Mouse (Mus musculus): ENCODE data around the gene Atp1b1. TPM values are rescaled to one million over a fixed set of nuclear protein-coding genes. Genes with fewer than 3 reads are reported as not detected.

Atp1b1 gene
- polyA plus RNA-seq, 1 experiment from 2014 or later: 12.6 TPM

DNA sequence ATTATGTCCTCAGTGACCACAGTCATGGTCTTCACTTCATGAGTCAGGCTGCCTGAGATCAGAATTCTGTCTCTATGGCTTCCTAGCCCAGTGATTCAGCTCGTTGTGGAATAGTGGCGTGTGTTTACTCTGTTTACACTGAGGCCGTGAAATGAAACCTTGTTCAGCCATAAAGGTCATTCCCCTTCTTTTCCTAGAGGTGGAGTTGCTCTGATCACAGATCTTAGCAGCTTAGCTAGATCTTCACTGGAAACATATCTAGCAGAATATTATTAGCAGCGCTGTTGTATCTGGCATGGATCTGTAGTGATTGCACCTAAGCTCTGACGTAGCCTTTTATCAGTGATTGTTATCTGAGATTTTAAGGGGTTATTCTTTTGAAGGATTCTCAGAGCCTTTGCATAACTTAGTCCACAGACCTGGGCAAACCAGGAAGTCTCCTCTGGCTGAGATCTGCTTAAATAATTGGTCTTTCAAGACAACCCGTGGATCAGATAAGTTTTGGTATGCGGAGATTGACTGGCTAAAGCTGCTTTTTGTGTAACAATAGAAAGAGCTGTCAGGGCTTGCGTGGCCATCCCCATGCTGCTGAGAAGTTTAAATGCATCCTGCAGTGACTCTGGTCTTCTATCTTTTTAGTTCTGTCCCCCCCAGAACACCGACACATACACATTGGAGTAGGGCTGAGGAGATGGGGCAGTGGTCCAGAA is 23.6 kb upstream of the Atp1b1 start:
- WGBS: 50% methylated on average over 9 of the region's 9 CpGs
- H3K27me3 ChIP-seq: no peaks in the 10 kb centered on the region
- no peak overlapping the region for H3K4me2 ChIP-seq (replicated peaks)
- H3K9ac ChIP-seq: no peak overlapping the region
- H3K36me3 ChIP-seq: no peaks in the 10 kb centered on the region
- no peak overlapping the region for H3K4me3 ChIP-seq
- ATAC-seq (ENCODE audit: insufficient number of reproducible peaks, insufficient read depth, low FRiP score, low TSS enrichment): no peak
- no peaks in the 10 kb centered on the region for H3K9me3 ChIP-seq
- no peak overlapping the region for H3K27ac ChIP-seq
- H3K4me1 ChIP-seq: no peaks in the 10 kb centered on the region

DNA sequence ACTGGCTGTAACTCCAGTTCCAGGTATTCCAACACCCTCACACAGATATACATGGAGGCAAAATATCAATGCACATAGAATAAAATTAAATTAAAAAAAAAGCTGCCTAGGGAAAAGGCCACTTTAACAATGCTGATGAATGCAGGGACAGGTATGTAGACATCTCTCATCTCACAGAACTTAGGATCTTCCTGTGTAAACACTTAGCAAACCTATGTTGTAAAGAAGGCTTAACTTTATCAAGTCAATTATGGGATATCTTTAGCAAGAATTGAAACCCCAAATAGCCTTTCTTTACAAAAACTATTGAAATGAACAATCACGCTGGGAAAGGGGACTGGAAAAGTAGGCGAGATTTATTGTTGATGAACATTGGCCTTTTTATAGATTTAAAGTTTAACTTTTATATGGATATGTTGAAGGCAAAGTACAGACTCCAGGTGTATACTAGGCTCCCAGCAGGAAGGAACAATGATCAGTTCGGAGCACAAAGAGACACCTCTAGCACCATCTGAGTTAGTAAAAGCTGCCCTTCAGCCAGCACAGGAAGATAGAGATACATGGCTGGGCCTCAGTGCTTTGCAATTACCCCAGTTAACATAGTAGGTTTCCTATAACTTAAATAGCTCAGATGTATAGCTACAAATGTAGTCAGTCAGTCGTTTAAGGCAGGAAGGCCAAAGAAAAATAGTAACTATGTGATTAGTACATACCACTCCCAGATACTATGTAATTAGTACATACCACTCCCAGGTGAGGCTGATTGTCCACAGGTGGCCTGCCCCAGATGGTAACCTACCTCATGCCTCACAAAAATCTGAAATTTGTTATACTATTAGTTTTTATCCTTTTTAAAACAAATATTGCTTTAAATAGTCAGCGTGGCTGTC is 22.8 kb upstream of the Atp1b1 start:
- H3K4me2 ChIP-seq (replicated peaks): no peak overlapping the region
- no peaks in the 10 kb centered on the region for H3K4me1 ChIP-seq
- H3K9ac ChIP-seq: no peak overlapping the region
- 77% methylated on average over 5 of the region's 5 CpGs for WGBS
- H3K4me3 ChIP-seq: no peak overlapping the region
- H3K27me3 ChIP-seq: no peaks in the 10 kb centered on the region
- ATAC-seq (ENCODE audit: insufficient number of reproducible peaks, insufficient read depth, low FRiP score, low TSS enrichment): no peak
- H3K9me3 ChIP-seq: no peaks in the 10 kb centered on the region
- no peak overlapping the region for H3K27ac ChIP-seq
- no peaks in the 10 kb centered on the region for H3K36me3 ChIP-seq

- 83% methylated on average over 4 of the region's 4 CpGs for WGBS
- ATAC-seq (ENCODE audit: insufficient number of reproducible peaks, insufficient read depth, low FRiP score, low TSS enrichment): no peak
- Histone ChIP-seq H3K36me3 (no peaks in the 10 kb centered on the region), H3K4me1 (no peaks in the 10 kb centered on the region), H3K9me3 (no peaks in the 10 kb centered on the region), H3K27ac (no peak overlapping the region), H3K9ac (no peak overlapping the region), H3K4me3 (no peak overlapping the region), H3K4me2 (replicated peaks) (no peak overlapping the region), H3K27me3 (no peaks in the 10 kb centered on the region)
These were observed 17.7 kb upstream of the Atp1b1 start for GRCm38 (mm10) chr1:164475895-164476294.

- H3K4me1 ChIP-seq: no peaks in the 10 kb centered on the region
- no peaks in the 10 kb centered on the region for H3K36me3 ChIP-seq
- ATAC-seq (ENCODE audit: insufficient number of reproducible peaks, insufficient read depth, low FRiP score, low TSS enrichment): no peak
- no peak overlapping the region for H3K4me2 ChIP-seq (replicated peaks)
- WGBS: 70% methylated on average over 7 of the region's 7 CpGs
- H3K4me3 ChIP-seq: no peak overlapping the region
- no peak overlapping the region for H3K27ac ChIP-seq
- no peak overlapping the region for H3K9ac ChIP-seq
- H3K9me3 ChIP-seq: no peaks in the 10 kb centered on the region
- H3K27me3 ChIP-seq: no peaks in the 10 kb centered on the region
These were observed 16.8 kb upstream of the Atp1b1 start for GRCm38 (mm10) chr1:164474778-164475511.

GRCm38 (mm10) chr1:164474310-164474709 is 16.2 kb upstream of the Atp1b1 start:
- no peak for ATAC-seq (ENCODE audit: insufficient number of reproducible peaks, insufficient read depth, low FRiP score, low TSS enrichment)
- Histone ChIP-seq H3K27me3 (no peaks in the 10 kb centered on the region), H3K4me1 (no peaks in the 10 kb centered on the region), H3K9me3 (no peaks in the 10 kb centered on the region), H3K4me2 (replicated peaks) (no peak overlapping the region), H3K27ac (no peak overlapping the region), H3K4me3 (no peak overlapping the region), H3K36me3 (no peaks in the 10 kb centered on the region), H3K9ac (no peak overlapping the region)
- 90% methylated on average over 6 of the region's 6 CpGs for WGBS

DNA sequence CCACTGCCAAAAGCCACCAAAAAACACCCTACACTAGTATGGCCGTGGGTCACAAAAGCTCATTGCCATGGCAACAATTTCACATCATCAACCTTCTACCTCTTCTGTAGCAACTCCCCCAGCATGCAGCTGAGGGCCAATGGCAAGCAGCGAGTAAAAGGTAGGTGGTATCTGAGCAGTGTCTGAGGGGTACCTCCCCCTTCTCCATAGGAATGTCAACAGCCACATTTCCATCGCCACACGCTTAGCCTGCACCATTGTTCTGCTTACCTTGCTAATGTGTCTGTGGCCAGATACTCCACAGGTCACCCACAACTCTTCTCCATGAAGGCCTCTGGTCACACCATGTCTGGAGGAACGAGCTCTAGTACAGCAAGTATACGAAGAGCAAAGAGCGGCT is 15.2 kb upstream of the Atp1b1 start:
- ATAC-seq (ENCODE audit: insufficient number of reproducible peaks, insufficient read depth, low FRiP score, low TSS enrichment): no peak
- Histone ChIP-seq H3K9me3 (no peaks in the 10 kb centered on the region), H3K27me3 (no peaks in the 10 kb centered on the region), H3K4me1 (no peaks in the 10 kb centered on the region), H3K36me3 (no peaks in the 10 kb centered on the region), H3K27ac (no peak overlapping the region), H3K4me3 (no peak overlapping the region), H3K9ac (no peak overlapping the region), H3K4me2 (replicated peaks) (no peak overlapping the region)
- 92% methylated on average over 7 of the region's 7 CpGs for WGBS

- 93% methylated on average over 5 of the region's 5 CpGs for WGBS
- no peaks in the 10 kb centered on the region for H3K27me3 ChIP-seq
- H3K4me3 ChIP-seq: no peak overlapping the region
- no peak overlapping the region for H3K27ac ChIP-seq
- no peak overlapping the region for H3K9ac ChIP-seq
- H3K36me3 ChIP-seq: no peaks in the 10 kb centered on the region
- H3K4me1 ChIP-seq: no peaks in the 10 kb centered on the region
- no peak for ATAC-seq (ENCODE audit: insufficient number of reproducible peaks, insufficient read depth, low FRiP score, low TSS enrichment)
- no peak overlapping the region for H3K4me2 ChIP-seq (replicated peaks)
- H3K9me3 ChIP-seq: no peaks in the 10 kb centered on the region
These were observed 13.5 kb upstream of the Atp1b1 start for GRCm38 (mm10) chr1:164471632-164472031.

GRCm38 (mm10) chr1:164470985-164471384 is 12.8 kb upstream of the Atp1b1 start:
- ATAC-seq (ENCODE audit: insufficient number of reproducible peaks, insufficient read depth, low FRiP score, low TSS enrichment): no peak
- no peak overlapping the region for H3K9ac ChIP-seq
- WGBS: 76% methylated on average over 6 of the region's 6 CpGs
- H3K36me3 ChIP-seq: no peaks in the 10 kb centered on the region
- no peak overlapping the region for H3K4me2 ChIP-seq (replicated peaks)
- H3K27me3 ChIP-seq: no peaks in the 10 kb centered on the region
- no peaks in the 10 kb centered on the region for H3K4me1 ChIP-seq
- H3K27ac ChIP-seq: no peak overlapping the region
- H3K9me3 ChIP-seq: no peaks in the 10 kb centered on the region
- no peak overlapping the region for H3K4me3 ChIP-seq

- Histone ChIP-seq H3K36me3 (no peaks in the 10 kb centered on the region), H3K9me3 (no peaks in the 10 kb centered on the region), H3K4me3 (no peak overlapping the region), H3K4me2 (replicated peaks) (no peak overlapping the region), H3K27ac (no peak overlapping the region), H3K4me1 (no peaks in the 10 kb centered on the region), H3K9ac (no peak overlapping the region), H3K27me3 (no peaks in the 10 kb centered on the region)
- WGBS: 86% methylated on average over 8 of the region's 8 CpGs
- no peak for ATAC-seq (ENCODE audit: insufficient number of reproducible peaks, insufficient read depth, low FRiP score, low TSS enrichment)
These were observed 10.2 kb upstream of the Atp1b1 start for GRCm38 (mm10) chr1:164468329-164468728.

- Histone ChIP-seq H3K36me3 (no peaks in the 10 kb centered on the region), H3K4me1 (no peaks in the 10 kb centered on the region), H3K4me3 (no peak overlapping the region), H3K4me2 (replicated peaks) (no peak overlapping the region), H3K9me3 (no peaks in the 10 kb centered on the region), H3K27me3 (no peaks in the 10 kb centered on the region), H3K9ac (no peak overlapping the region), H3K27ac (no peak overlapping the region)
- WGBS: 92% methylated on average over 10 of the region's 10 CpGs
- no peak for ATAC-seq (ENCODE audit: insufficient number of reproducible peaks, insufficient read depth, low FRiP score, low TSS enrichment)
These were observed 9.3 kb upstream of the Atp1b1 start for GRCm38 (mm10) chr1:164467406-164467805.

GRCm38 (mm10) chr1:164461726-164462125 is 3.6 kb upstream of the Atp1b1 start:
- Histone ChIP-seq H3K4me3 (no peak overlapping the region), H3K4me1 (peaks cover 6% of the 10 kb centered on the region), H3K4me2 (replicated peaks) (no peak overlapping the region), H3K9me3 (no peaks in the 10 kb centered on the region), H3K36me3 (no peaks in the 10 kb centered on the region), H3K27ac (no peak overlapping the region), H3K27me3 (peaks cover 39% of the 10 kb centered on the region), H3K9ac (no peak overlapping the region)
- 43% methylated on average over 10 of the region's 10 CpGs for WGBS
- ATAC-seq (ENCODE audit: insufficient number of reproducible peaks, insufficient read depth, low FRiP score, low TSS enrichment): no peak
